Mouse (Mus musculus) C2C12 (cell line): ENCODE results near the gene Gm6685.

ENCODE experiments used
- CTCF ChIP-seq: IDR thresholded peaks from one replicate; pipeline ENCODE4 v1.5.1; 2011; ENCODE audit not compliant: control insufficient read depth, insufficient read depth, insufficient read length
- MAX ChIP-seq: IDR thresholded peaks from one replicate; pipeline ENCODE4 v1.6.1; 2011; ENCODE audit warnings: mild to moderate bottlenecking, control low read depth
- MYOG ChIP-seq: IDR thresholded peaks from one replicate; pipeline ENCODE4 v1.6.1; 2011; ENCODE audit not compliant: control insufficient read depth, insufficient read length; ENCODE audit errors: extremely low read depth
- USF1 ChIP-seq: IDR thresholded peaks from one replicate; pipeline ENCODE4 v1.6.1; 2011; ENCODE audit warnings: low read depth, mild to moderate bottlenecking, control low read depth, moderate library complexity

DNA sequence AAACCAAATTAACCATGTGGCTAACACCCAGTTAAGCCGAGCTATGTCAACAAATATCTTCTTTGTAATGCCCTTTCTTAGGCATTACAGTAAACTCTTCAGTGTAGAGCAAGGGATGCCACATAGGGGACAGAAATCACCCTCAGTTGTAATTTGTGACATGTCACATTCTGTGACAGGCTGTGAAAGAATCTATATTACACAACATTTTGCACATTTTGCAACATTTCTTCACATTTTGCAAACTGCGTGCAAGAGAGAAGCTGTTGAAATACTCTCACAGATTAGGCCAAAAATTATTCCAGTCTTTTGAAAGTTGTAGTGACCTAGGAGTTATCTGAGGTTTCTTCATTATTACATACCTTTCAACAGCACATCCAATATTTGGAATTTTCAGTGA, 3.8 kb upstream of the Gm6685 start:
- TF ChIP-seq CTCF (no peak), USF1 (no peak), MAX (no peak), MYOG (no peak)
